Mouse (Mus musculus): Measurements from ENCODE around the gene Dapk1. TPM values are rescaled to one million over a fixed set of nuclear protein-coding genes. Genes with fewer than 3 reads are reported as not detected.

The Dapk1 gene
- 4.6 and 4.7 TPM in 2 replicates for polyA plus RNA-seq (2012; ENCODE audit: low replicate concordance)

GRCm38 (mm10) chr13:60601436-60602415 is at the start of gene Dapk1:
Dapk1 (plus strand) TSS chr13:60601947.

DNA sequence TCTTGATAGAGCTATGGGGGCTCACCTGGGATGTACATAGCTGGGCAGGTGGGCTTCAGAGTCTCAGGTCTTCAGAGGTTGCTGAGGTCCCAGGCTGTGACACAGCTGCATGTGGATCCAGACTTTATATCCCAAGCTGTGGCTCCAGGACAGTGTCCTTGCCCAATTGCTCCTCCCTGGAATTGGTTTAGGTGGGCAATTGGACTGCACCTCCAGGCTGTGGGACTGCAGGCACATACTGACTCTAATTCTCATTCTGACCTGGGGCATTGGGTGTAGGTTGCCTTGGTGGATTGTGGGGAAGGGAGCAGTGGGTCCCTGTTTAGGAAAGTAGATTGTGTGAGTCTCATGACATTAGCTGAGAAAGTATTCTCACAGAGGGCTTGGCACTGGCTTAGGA is 184.5 kb downstream of the Dapk1 start, which contains the start of gene BC051665:
Gene BC051665 (minus strand): TSS at position 101 of the 400 bp plus-strand sequence.

GRCm38 (mm10) chr13:60802749-60803148 is 201.0 kb downstream of the Dapk1 start, which contains the start of gene Ctsll3:
Ctsll3 (minus strand) TSS chr13:60802849.

Other genes starting within 250 kb of the Dapk1 start
- not detected in 2 replicates for gene BC051665, start 184.4 kb downstream of the Dapk1 start, polyA plus RNA-seq (2012; ENCODE audit: low replicate concordance)
- gene Ctsll3, start 200.9 kb downstream of the Dapk1 start, polyA plus RNA-seq (2012; ENCODE audit: low replicate concordance): not detected in 2 replicates